Mouse (Mus musculus) granulocyte monocyte progenitor cell, adult 5-6 weeks (primary cell): ENCODE results near the gene Gp5. TPM values are rescaled to one million over a fixed set of nuclear protein-coding genes. Genes with fewer than 3 reads are reported as not detected.
A peak's percentile ranks its signal among the peaks of the same experiment; 100 is the strongest.

Source experiments
- ATAC-seq: replicated peaks from 2 replicates; pipeline ENCODE4 v1.8.0; 2016; ENCODE audit warnings: mild to moderate bottlenecking, moderate TSS enrichment, inconsistent platforms; ENCODE audit not compliant: poor library complexity, severe bottlenecking
- total RNA-seq, 2 experiments: library from RNA; stranded (forward) in 1 of 2; stranded (reverse) in 1 of 2; fragments of 200-712, 200-1000 nt in 1 of 2; fragments of >200 nt in 1 of 2; fragmentation: Nextera tagmentation in 1 of 2; gene quantifications; 2 replicates each; pipeline ENCODE4 v1.2.3; 2014 to 2017

The Gp5 gene
- total RNA-seq, 2 experiments from 2014 or later, result 1.4 TPM; not detected in 1

GRCm38 (mm10) chr16:30282844-30283495 is 27.6 kb downstream of the Gp5 start, which contains the start of gene Lrrc15:
Lrrc15 (minus strand) TSS chr16:30283256.
- ATAC-seq, result peak; percentile 45

- ATAC-seq, result no peak
These were observed 29.8 kb downstream of the Gp5 start for GRCm38 (mm10) chr16:30280676-30281297.

GRCm38 (mm10) chr16:30278406-30278805 is 32.2 kb downstream of the Gp5 start:
- no peak for ATAC-seq

GRCm38 (mm10) chr16:30275558-30276340 is 34.8 kb downstream of the Gp5 start:
- ATAC-seq, result no peak

GRCm38 (mm10) chr16:30273065-30273464 is 37.5 kb downstream of the Gp5 start:
- no peak for ATAC-seq

- ATAC-seq, result 0 out of 2 replicates have a peak, but pooled peaks have one; percentile 25
These were observed 38.5 kb downstream of the Gp5 start for GRCm38 (mm10) chr16:30271941-30272595.

GRCm38 (mm10) chr16:30271223-30271761 is 39.3 kb downstream of the Gp5 start:
- no peak for ATAC-seq

GRCm38 (mm10) chr16:30267359-30267758 is 43.2 kb downstream of the Gp5 start, which contains the start of gene Cpn2:
Cpn2 (minus strand) TSS chr16:30267499.
- ATAC-seq, result no peak

- ATAC-seq, result no peak
These were observed 44.0 kb downstream of the Gp5 start for GRCm38 (mm10) chr16:30266561-30266960.

GRCm38 (mm10) chr16:30265611-30266010 is 45.0 kb downstream of the Gp5 start:
- no peak for ATAC-seq

- ATAC-seq, result no peak
These were observed 47.4 kb downstream of the Gp5 start for GRCm38 (mm10) chr16:30263156-30263555.

- ATAC-seq, result no peak
These were observed 47.9 kb downstream of the Gp5 start for GRCm38 (mm10) chr16:30262664-30263063.

- no peak for ATAC-seq
These were observed 48.4 kb downstream of the Gp5 start for GRCm38 (mm10) chr16:30262157-30262556.

GRCm38 (mm10) chr16:30261341-30261740 is 49.2 kb downstream of the Gp5 start:
- ATAC-seq, result no peak

GRCm38 (mm10) chr16:30260012-30260635 is 50.5 kb downstream of the Gp5 start:
- no peak for ATAC-seq

GRCm38 (mm10) chr16:30259444-30259843 is 51.1 kb downstream of the Gp5 start:
- no peak for ATAC-seq

- ATAC-seq, result no peak
These were observed 52.1 kb downstream of the Gp5 start for GRCm38 (mm10) chr16:30258441-30258840.

- ATAC-seq, result peak; percentile 87
These were observed 52.9 kb downstream of the Gp5 start for GRCm38 (mm10) chr16:30257718-30258117.
